Mouse (Mus musculus): Measurements from ENCODE around the gene Wdr17. TPM values are rescaled to one million over a fixed set of nuclear protein-coding genes. Genes with fewer than 3 reads are reported as not detected.

Wdr17 gene
- total RNA-seq (2021) (not detected), polyA plus RNA-seq (2012; rRNA removed) (not detected in 2 replicates)
- long read RNA-seq, partial matches to known transcripts, result 0 of 1 reads
- long read RNA-seq, other reads (novel, unspliced or antisense), result 1 of 1 reads

- H3K27me3 ChIP-seq (ENCODE audit: control insufficient read depth, insufficient read depth, low read length), result no peaks in the 10 kb centered on the region
- no peak within 1 kb of the TSS for H3K4me3 ChIP-seq
- 72% methylated on average over 9 of the region's 9 CpGs for WGBS
- no peak for DNase-seq
- intact Hi-C loops (cut with DNase I), result no loop called here
- no peak within 1 kb of the TSS for H3K9ac ChIP-seq (ENCODE audit: low read depth, low read length)
- TF ChIP-seq EP300 (IDR thresholded peaks at IDR 0.05; ENCODE audit: insufficient read depth, low read depth, low read length) (no peak), POLR2A (IDR thresholded peaks at IDR 0.05; ENCODE audit: insufficient read depth, low read depth, low read length) (no peak), CTCF (IDR thresholded peaks at IDR 0.05) (no peak)
- no peaks in the 10 kb centered on the region for H3K79me2 ChIP-seq (replicated peaks; ENCODE audit: control insufficient read depth, insufficient read depth, low read length)
- H3K27ac ChIP-seq, result no peak within 1 kb of the TSS
- no peaks in the 10 kb centered on the region for H3K36me3 ChIP-seq (ENCODE audit: control insufficient read depth, insufficient read depth, low read length)
- H3K4me1 ChIP-seq (ENCODE audit: control insufficient read depth, insufficient read depth, low read length), result no peaks in the 10 kb centered on the region
Observed at GRCm38 (mm10) chr8:54886987-54887785, at the start of gene Wdr17. Gene Wdr17 (minus strand): TSS chr8:54887184.

GRCm38 (mm10) chr8:54932306-54932705 is 45.3 kb upstream of the Wdr17 start:
- DNase-seq, result no peak
- no peaks in the 10 kb centered on the region for H3K4me1 ChIP-seq (ENCODE audit: control insufficient read depth, insufficient read depth, low read length)
- no peaks in the 10 kb centered on the region for H3K36me3 ChIP-seq (ENCODE audit: control insufficient read depth, insufficient read depth, low read length)
- no peaks in the 10 kb centered on the region for H3K27me3 ChIP-seq (ENCODE audit: control insufficient read depth, insufficient read depth, low read length)
- H3K79me2 ChIP-seq (replicated peaks; ENCODE audit: control insufficient read depth, insufficient read depth, low read length), result no peaks in the 10 kb centered on the region
- no peak overlapping the region for H3K9ac ChIP-seq (ENCODE audit: low read depth, low read length)
- 57% methylated on average over 2 of the region's 2 CpGs for WGBS
- no peak overlapping the region for H3K27ac ChIP-seq
- TF ChIP-seq POLR2A (IDR thresholded peaks at IDR 0.05; ENCODE audit: insufficient read depth, low read depth, low read length) (no peak), EP300 (IDR thresholded peaks at IDR 0.05; ENCODE audit: insufficient read depth, low read depth, low read length) (no peak), CTCF (IDR thresholded peaks at IDR 0.05) (no peak)
- H3K4me3 ChIP-seq, result no peak overlapping the region
- intact Hi-C loops (cut with DNase I), result no loop called here

- whole genome bisulfite sequencing, result 76% methylated on average over 3 of the region's 3 CpGs
- no peaks in the 10 kb centered on the region for H3K4me1 ChIP-seq (ENCODE audit: control insufficient read depth, insufficient read depth, low read length)
- H3K9ac ChIP-seq (ENCODE audit: low read depth, low read length), result no peak overlapping the region
- intact Hi-C loops (cut with DNase I), result no loop called here
- no peaks in the 10 kb centered on the region for H3K27me3 ChIP-seq (ENCODE audit: control insufficient read depth, insufficient read depth, low read length)
- TF ChIP-seq EP300 (IDR thresholded peaks at IDR 0.05; ENCODE audit: insufficient read depth, low read depth, low read length) (no peak), POLR2A (IDR thresholded peaks at IDR 0.05; ENCODE audit: insufficient read depth, low read depth, low read length) (no peak), CTCF (IDR thresholded peaks at IDR 0.05) (no peak)
- no peaks in the 10 kb centered on the region for H3K79me2 ChIP-seq (replicated peaks; ENCODE audit: control insufficient read depth, insufficient read depth, low read length)
- H3K36me3 ChIP-seq (ENCODE audit: control insufficient read depth, insufficient read depth, low read length), result no peaks in the 10 kb centered on the region
- no peak overlapping the region for H3K4me3 ChIP-seq
- DNase-seq, result no peak
- H3K27ac ChIP-seq, result no peak overlapping the region
Observed at GRCm38 (mm10) chr8:54924936-54925335, 38.0 kb upstream of the Wdr17 start.

- H3K36me3 ChIP-seq (ENCODE audit: control insufficient read depth, insufficient read depth, low read length), result no peaks in the 10 kb centered on the region
- intact Hi-C loops (cut with DNase I), result no loop called here
- H3K9ac ChIP-seq (ENCODE audit: low read depth, low read length), result no peak overlapping the region
- DNase-seq, result no peak
- no peaks in the 10 kb centered on the region for H3K79me2 ChIP-seq (replicated peaks; ENCODE audit: control insufficient read depth, insufficient read depth, low read length)
- H3K4me1 ChIP-seq (ENCODE audit: control insufficient read depth, insufficient read depth, low read length), result no peaks in the 10 kb centered on the region
- TF ChIP-seq EP300 (IDR thresholded peaks at IDR 0.05; ENCODE audit: insufficient read depth, low read depth, low read length) (no peak), POLR2A (IDR thresholded peaks at IDR 0.05; ENCODE audit: insufficient read depth, low read depth, low read length) (no peak), CTCF (IDR thresholded peaks at IDR 0.05) (no peak)
- no peak overlapping the region for H3K27ac ChIP-seq
- no peak overlapping the region for H3K4me3 ChIP-seq
- 42% methylated on average over 2 of the region's 2 CpGs for WGBS
- H3K27me3 ChIP-seq (ENCODE audit: control insufficient read depth, insufficient read depth, low read length), result no peaks in the 10 kb centered on the region
Observed at GRCm38 (mm10) chr8:54922160-54922855, 35.3 kb upstream of the Wdr17 start.

GRCm38 (mm10) chr8:54917710-54918109 is 30.7 kb upstream of the Wdr17 start:
- WGBS, result 58% methylated on average over 9 of the region's 9 CpGs
- H3K9ac ChIP-seq (ENCODE audit: low read depth, low read length), result no peak overlapping the region
- H3K79me2 ChIP-seq (replicated peaks; ENCODE audit: control insufficient read depth, insufficient read depth, low read length), result no peaks in the 10 kb centered on the region
- no peak for DNase-seq
- H3K27ac ChIP-seq, result no peak overlapping the region
- no peaks in the 10 kb centered on the region for H3K36me3 ChIP-seq (ENCODE audit: control insufficient read depth, insufficient read depth, low read length)
- H3K27me3 ChIP-seq (ENCODE audit: control insufficient read depth, insufficient read depth, low read length), result no peaks in the 10 kb centered on the region
- TF ChIP-seq CTCF (IDR thresholded peaks at IDR 0.05) (no peak), POLR2A (IDR thresholded peaks at IDR 0.05; ENCODE audit: insufficient read depth, low read depth, low read length) (no peak), EP300 (IDR thresholded peaks at IDR 0.05; ENCODE audit: insufficient read depth, low read depth, low read length) (no peak)
- no peak overlapping the region for H3K4me3 ChIP-seq
- no peaks in the 10 kb centered on the region for H3K4me1 ChIP-seq (ENCODE audit: control insufficient read depth, insufficient read depth, low read length)
- intact Hi-C loops (cut with DNase I), result no loop called here

GRCm38 (mm10) chr8:54912891-54913290 is 25.9 kb upstream of the Wdr17 start:
- Histone ChIP-seq H3K27ac (no peak overlapping the region), H3K4me1 (ENCODE audit: control insufficient read depth, insufficient read depth, low read length) (no peaks in the 10 kb centered on the region), H3K79me2 (replicated peaks; ENCODE audit: control insufficient read depth, insufficient read depth, low read length) (no peaks in the 10 kb centered on the region), H3K4me3 (no peak overlapping the region), H3K9ac (ENCODE audit: low read depth, low read length) (no peak overlapping the region), H3K27me3 (ENCODE audit: control insufficient read depth, insufficient read depth, low read length) (no peaks in the 10 kb centered on the region), H3K36me3 (ENCODE audit: control insufficient read depth, insufficient read depth, low read length) (no peaks in the 10 kb centered on the region)
- intact Hi-C loops (cut with DNase I), result no loop called here
- TF ChIP-seq EP300 (IDR thresholded peaks at IDR 0.05; ENCODE audit: insufficient read depth, low read depth, low read length), result no peak
- TF ChIP-seq POLR2A (IDR thresholded peaks at IDR 0.05; ENCODE audit: insufficient read depth, low read depth, low read length), result no peak
- TF ChIP-seq CTCF (IDR thresholded peaks at IDR 0.05), result no peak
- WGBS, result 91% methylated on average over 2 of the region's 2 CpGs
- no peak for DNase-seq

All from heart, adult 2 months (tissue).